Mouse (Mus musculus): ENCODE measurements around the gene Cfap70.

Cfap70 gene

DNA sequence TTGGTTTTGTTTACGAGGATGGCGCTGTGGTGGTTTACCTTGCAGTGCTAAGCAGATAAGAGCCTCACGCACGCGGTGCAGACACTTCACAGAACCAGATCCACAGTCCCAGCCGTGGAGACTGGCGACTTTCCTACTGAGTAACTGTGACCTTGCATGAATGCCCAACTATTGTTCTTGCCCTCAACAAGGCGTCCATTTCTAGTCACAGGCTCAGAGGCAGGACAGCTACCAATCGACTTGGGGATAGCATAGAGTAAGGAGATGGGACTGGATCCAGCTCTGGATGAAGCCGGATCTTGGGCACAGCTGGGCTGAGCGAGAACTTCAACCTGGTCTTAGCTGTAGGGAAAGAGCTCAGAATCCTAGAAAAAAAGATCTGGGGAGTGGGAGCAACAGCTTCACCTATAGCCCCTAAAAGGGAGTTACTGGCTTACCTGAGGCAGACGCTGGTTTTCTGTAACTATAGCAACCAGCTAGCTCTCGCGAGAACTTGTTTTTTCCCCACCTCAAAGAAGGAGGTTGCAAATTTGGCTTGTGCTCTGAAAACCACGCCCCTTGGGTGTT lies at the start of gene Cfap70:
TSS of gene Cfap70 (minus strand) at position 462 of the 567 bp plus-strand sequence.
- peak; percentile 87 to 90 for DNase-seq

GRCm38 (mm10) chr14:20499982-20500381 lies 48.0 kb upstream of the Cfap70 start:
- DNase-seq, result no peak

DNA sequence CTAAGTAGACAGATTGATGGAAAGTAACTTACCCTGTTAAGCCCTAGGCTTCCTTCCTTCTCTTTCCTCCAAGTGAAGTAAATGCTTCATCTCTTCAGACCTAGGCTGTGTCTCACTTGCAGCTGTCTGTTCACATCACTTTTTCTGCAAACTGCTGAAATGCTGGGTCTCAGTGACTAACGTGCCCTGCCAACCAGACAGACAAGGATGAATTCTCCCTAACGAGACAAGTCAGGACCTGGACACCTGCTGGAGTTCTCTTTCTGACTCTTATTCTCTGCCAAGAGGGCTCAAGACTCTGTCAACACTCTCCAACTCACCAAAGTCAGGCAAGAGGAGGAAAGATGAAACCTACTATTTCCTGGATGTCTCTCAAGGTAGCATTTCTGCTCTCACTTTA lies 44.6 kb upstream of the Cfap70 start, which contains the start of gene Mss51:
TSS of gene Mss51 (minus strand) at position 299 of the 400 bp plus-strand sequence.
- DNase-seq, result no peak

GRCm38 (mm10) chr14:20486031-20486430 lies 34.0 kb upstream of the Cfap70 start:
- no peak for DNase-seq

- DNase-seq, result no peak
These were observed 30.2 kb upstream of the Cfap70 start for GRCm38 (mm10) chr14:20482051-20482751.

- peak in 1 of 2 experiments; percentile 13 for DNase-seq
These were observed 29.2 kb upstream of the Cfap70 start for GRCm38 (mm10) chr14:20481211-20481610.

GRCm38 (mm10) chr14:20480195-20480579 lies 28.2 kb upstream of the Cfap70 start:
- DNase-seq, result no peak

DNA sequence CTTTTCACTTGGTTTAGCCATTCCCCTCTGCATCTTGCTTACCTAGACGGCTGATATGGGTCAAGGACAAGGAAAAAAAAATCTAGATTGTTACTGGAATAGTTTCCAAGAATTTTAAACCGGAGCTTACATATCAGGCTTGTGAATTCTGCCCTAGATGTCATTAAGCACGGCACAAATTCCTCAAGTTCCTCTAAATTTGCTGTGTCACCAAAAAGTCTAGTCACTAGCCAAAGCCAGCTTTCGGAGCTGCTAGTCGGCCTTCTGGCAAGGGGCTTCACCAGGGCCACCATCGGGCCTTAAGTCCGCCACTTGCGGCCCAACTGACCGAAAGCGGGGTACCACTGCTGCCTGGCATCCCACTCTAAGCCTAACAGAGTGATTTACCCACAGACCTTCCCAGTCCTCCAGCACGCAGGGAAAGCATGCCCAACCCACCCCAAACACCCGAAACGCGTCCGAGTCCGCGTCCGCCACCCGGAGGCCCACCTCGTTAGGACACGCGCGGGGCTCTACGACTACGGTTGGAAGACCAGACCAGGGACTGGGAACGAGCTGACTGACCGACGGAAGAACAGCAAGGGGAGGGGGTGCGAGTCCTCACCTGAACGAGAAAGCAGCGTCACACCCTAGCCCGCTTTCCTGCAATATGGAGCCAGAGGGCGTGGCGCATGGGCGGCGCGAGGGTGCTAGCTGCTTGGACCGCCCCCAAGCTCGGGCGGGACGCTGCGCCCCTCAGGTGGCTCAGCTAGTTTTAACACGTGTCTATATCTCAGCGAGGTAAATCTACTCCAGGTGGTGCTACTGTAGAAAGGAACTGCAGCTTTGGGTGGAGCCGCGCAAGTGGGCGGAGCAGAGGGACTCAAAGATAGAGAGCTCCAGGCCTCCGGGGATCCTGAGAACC lies 27.5 kb upstream of the Cfap70 start, which contains the start of gene Anxa7:
TSS of gene Anxa7 (minus strand) at position 843 of the 904 bp plus-strand sequence.
- peak; percentile 90 to 93 for DNase-seq

- DNase-seq, result peak; percentile 46 to 56
These were observed 26.8 kb upstream of the Cfap70 start for GRCm38 (mm10) chr14:20478801-20479200.

GRCm38 (mm10) chr14:20478385-20478784 lies 26.4 kb upstream of the Cfap70 start:
- DNase-seq, result no peak

DNA sequence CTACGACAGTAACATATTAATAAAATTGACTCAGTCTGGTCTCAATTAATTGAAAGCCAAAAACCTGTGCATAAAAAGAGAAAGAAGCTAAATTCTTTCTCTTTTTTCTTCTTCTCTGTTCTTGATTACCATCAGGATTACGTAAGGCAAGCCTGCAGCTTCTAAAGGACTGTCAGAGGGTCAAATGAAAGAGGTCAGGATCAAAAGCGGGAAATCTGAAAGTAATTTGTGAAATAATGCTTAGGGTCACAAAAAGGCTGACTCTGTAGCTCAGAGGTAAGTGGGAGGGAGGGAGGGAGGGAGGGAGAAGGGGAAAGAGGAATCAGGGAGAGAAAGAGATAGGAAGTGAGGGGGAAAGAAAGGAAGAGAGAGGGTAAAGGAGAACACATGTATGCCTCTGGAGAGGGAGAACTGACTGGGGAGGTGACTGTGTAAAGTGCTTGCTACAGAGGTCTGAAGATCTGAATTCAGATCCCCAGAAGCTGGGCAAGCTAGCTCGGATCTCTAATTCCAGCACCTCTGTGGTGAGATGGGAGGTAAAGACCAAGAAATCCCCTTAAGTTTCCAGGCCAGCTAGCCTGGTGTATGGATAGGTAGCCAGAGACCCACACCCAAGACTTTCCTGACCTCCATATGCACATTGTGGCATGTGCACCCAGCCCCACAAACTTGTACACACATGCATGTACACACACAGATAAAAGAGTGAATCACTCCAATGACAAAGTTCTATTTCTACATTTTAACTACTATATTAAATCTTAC lies 25.4 kb upstream of the Cfap70 start:
- DNase-seq, result no peak

GRCm38 (mm10) chr14:20460216-20460615 lies 8.2 kb upstream of the Cfap70 start:
- DNase-seq, result no peak

DNA sequence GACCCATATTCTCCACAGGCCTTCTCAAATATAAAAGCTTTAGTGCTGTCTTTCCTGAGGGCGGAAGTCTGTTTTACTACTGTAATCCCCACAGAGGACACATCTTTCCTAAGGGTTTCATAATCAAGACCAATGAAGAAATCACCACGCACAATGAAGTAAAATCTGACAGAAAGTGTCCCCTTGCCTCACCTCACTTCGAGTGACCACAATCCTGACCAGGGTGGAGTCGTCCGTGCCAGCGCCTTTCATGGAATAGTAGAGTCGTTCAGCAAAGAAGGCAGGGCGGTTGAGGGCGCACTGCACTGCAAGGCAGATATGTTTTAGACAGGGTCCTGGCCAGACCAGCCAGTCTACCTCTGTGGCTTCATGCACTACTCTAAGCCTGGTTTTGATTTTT lies 6.4 kb upstream of the Cfap70 start:
- no peak for DNase-seq

DNA sequence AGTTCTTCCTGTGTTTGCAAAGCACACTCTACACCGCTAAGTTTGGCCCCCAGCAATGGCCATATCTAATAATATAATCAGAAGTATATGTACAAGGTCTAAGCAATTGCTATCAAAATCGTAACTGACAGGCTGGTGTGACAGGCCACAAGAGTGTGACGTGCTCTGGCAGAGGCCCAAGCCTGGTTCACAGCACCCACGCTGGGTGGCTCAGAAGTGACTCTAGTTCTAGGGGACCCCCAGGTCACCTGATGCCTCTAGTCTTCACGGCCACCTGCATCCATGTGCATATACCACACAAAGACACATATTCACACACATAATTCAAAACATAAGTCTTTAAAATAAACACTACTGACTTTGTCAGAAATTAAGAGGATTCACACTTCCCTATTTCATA lies 903 bp upstream of the Cfap70 start:
- DNase-seq, result no peak

DNA sequence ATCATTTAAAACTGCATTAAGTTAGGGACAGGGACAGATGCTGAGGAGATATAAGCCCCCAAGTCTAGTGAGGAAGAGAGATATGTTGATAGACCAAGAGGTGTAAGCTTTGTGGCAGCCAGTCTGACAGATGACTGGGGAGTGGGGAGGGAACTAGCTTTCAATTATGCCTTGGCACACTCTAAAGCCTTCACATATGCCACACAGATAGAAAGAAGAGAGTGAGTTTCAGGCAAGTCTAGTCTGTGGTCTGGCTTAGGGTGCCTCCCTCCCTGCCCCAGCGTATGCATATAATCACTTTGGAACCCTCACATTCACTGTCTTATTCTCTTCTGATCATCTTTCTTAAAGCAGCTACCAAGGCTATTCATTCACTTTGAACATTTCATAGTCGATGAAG lies 724 bp downstream of the Cfap70 start:
- no peak for DNase-seq

DNA sequence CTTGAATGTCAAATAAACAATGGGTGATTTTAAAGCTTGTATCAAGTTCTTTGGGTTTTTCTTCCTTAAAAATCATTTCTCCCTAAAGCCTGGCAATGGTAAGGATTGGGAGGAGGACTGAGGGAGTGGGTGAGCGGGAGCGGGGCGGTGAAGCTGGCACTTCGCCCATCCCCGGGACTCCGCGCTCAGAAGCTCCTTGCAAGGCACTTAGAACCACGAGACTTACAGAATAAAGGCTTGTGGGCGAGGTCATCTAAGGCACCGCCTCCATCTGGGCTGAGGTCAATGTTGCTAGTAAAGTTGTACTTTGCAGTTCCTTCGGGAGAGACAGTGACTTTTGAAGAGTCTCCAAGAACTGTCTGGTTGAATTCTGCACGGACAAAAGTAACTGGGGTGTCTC lies 4.8 kb downstream of the Cfap70 start:
- peak; percentile 6 to 14 for DNase-seq

GRCm38 (mm10) chr14:20442252-20442651 lies 9.8 kb downstream of the Cfap70 start:
- DNase-seq, result no peak

- no peak for DNase-seq
These were observed 15.1 kb downstream of the Cfap70 start for GRCm38 (mm10) chr14:20436976-20437375.

- no peak for DNase-seq
These were observed 19.6 kb downstream of the Cfap70 start for GRCm38 (mm10) chr14:20432420-20432819.

DNA sequence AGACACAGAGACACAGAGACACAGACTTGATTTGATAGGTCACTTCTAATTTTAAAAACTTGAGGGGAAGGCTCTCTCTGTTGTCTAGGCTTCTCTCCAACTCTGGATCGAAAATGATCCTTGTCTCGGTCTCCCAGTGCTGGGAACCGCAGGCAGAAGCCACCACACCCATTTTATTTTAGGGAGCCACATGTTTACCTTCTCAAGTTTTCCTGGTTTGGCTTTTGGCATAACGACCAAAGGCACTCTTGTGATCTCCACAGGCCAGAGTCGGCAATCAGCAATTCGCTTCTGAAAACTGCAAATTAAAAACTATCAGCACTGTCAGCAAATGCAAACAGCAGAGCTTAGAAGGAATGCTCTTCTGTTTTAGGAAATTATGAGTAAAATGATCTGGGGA lies 20.3 kb downstream of the Cfap70 start:
- no peak for DNase-seq

DNA sequence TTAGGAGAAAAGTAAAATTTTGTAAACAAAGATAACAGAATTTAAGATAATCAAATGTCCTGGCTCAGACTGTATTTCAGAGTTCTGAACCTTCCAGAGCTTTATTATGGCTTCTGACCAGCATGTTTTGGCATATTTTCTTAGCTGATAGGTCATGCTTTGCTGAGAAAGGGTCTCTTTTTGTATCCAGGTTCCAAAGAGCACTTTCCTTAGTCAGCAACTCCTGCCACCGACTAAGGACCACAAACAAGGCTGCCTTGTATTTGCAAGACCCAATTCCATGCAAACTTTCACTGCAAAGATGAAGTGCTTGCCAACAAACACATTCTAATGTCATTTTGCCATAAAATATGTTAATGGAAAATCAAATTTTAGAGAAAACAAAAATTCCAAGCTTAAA lies 22.2 kb downstream of the Cfap70 start:
- DNase-seq, result no peak

DNA sequence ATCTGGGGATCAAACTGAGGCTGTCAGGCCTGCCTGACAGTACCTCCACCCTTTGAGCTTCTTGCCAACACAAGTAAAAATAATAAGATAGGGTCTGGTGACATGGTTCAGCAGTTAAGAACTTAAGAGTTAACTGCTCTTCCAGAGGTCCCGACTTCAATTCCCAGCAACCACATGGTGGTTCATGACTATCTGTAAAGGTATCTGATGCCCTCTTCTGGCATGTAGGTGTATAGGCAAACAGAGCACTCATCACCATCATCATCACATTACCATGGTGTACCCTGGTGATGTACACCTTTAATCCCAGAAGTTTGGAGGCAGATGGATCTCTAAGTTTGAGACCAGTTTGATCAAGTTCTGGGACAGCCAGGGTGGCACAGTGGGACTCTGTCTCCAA lies 23.4 kb downstream of the Cfap70 start:
- no peak for DNase-seq

DNA sequence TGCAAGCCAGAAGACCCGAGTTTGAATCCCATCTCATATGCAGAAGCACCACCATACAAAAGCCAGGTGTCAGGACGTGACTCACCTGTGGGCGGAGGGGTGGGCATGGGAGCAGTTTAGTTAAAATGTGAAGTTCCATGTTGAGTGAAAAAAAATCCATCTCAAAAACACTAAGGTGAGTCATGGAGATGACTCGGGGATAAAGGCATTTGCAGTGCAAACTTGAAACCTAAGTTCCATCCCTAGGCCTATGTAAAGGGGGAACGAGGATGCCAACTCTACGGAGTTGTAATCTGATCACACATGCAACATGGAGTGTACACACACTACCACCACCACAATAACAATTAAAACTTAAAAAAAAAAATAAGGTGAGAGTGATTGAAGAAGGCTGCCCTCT lies 29.0 kb downstream of the Cfap70 start:
- DNase-seq, result no peak
